Mouse (Mus musculus): ENCODE data around the gene Pmpcb. TPM values are rescaled to one million over a fixed set of nuclear protein-coding genes. Genes with fewer than 3 reads are reported as not detected.
A peak's percentile ranks its signal among the peaks of the same experiment; 100 is the strongest.
"Not testable (repeated sequence)": the region's sequence is repeated elsewhere in the genome, so short reads cannot be mapped to it uniquely, and the experiment has no call there.

Gene Pmpcb
- 101 and 108 TPM in 2 replicates for polyA plus RNA-seq (2014; fragmentation: Nextera tagmentation; extraction: Ambion mirVana)

- ATAC-seq (replicated peaks; ENCODE audit: insufficient number of reproducible peaks, low FRiP score, low TSS enrichment, low read depth) (peak; percentile 50), DNase-seq (ENCODE audit: low spot score) (peak; percentile 95)
- Histone ChIP-seq H3K27me3 (ENCODE audit: control insufficient read depth, insufficient read depth, low read length) (no peaks in the 10 kb centered on the region), H3K4me3 (ENCODE audit: low read depth, low read length) (peak within 1 kb of the TSS; percentile 88), H3K9me3 (replicated peaks; ENCODE audit: control insufficient read depth, low read length) (no peaks in the 10 kb centered on the region), H3K9ac (replicated peaks; ENCODE audit: low read length) (peak within 1 kb of the TSS; percentile 92), H3K4me1 (ENCODE audit: control insufficient read depth, insufficient read depth, low read length) (peaks cover 2% of the 10 kb centered on the region; the same call in 1 of the 2 replicates), H3K4me2 (ENCODE audit: low read depth, low read length) (peak within 1 kb of the TSS; percentile 68), H3K36me3 (replicated peaks; ENCODE audit: control insufficient read depth, insufficient read depth, low read depth, low read length) (peaks cover 2% of the 10 kb centered on the region), H3K27ac (replicated peaks; ENCODE audit: low read depth, low read length) (peak within 1 kb of the TSS; percentile 65; the same call in 1 of the 2 replicates)
- under 1% methylated on average over 42 of the region's 42 CpGs for WGBS
These were observed at the start of gene Pmpcb for GRCm38 (mm10) chr5:21736956-21737585. Pmpcb (plus strand) TSS chr5:21737141.

- Histone ChIP-seq H3K27ac (replicated peaks; ENCODE audit: low read depth, low read length) (no peak overlapping the region), H3K4me3 (ENCODE audit: low read depth, low read length) (no peak overlapping the region), H3K9ac (replicated peaks; ENCODE audit: low read length) (no peak overlapping the region), H3K4me1 (ENCODE audit: control insufficient read depth, insufficient read depth, low read length) (no peaks in the 10 kb centered on the region), H3K9me3 (replicated peaks; ENCODE audit: control insufficient read depth, low read length) (no peaks in the 10 kb centered on the region), H3K36me3 (replicated peaks; ENCODE audit: control insufficient read depth, insufficient read depth, low read depth, low read length) (no peaks in the 10 kb centered on the region), H3K27me3 (ENCODE audit: control insufficient read depth, insufficient read depth, low read length) (no peaks in the 10 kb centered on the region), H3K4me2 (ENCODE audit: low read depth, low read length) (no peak overlapping the region)
- WGBS: 92% methylated on average over 5 of the region's 5 CpGs
- DNase-seq (ENCODE audit: low spot score) (no peak), ATAC-seq (replicated peaks; ENCODE audit: insufficient number of reproducible peaks, low FRiP score, low TSS enrichment, low read depth) (no peak)
These were observed 44.7 kb upstream of the Pmpcb start for GRCm38 (mm10) chr5:21692230-21692629.

GRCm38 (mm10) chr5:21693372-21693870, 43.5 kb upstream of the Pmpcb start:
- no peaks in the 10 kb centered on the region for H3K27me3 ChIP-seq (ENCODE audit: control insufficient read depth, insufficient read depth, low read length)
- DNase-seq (ENCODE audit: low spot score): no peak

GRCm38 (mm10) chr5:21694854-21695490, 42.0 kb upstream of the Pmpcb start:
- H3K4me2 ChIP-seq (ENCODE audit: low read depth, low read length): no peak overlapping the region
- no peak for ATAC-seq (replicated peaks; ENCODE audit: insufficient number of reproducible peaks, low FRiP score, low TSS enrichment, low read depth)
- no peaks in the 10 kb centered on the region for H3K27me3 ChIP-seq (ENCODE audit: control insufficient read depth, insufficient read depth, low read length)
- no peak overlapping the region for H3K27ac ChIP-seq (replicated peaks; ENCODE audit: low read depth, low read length)
- H3K9me3 ChIP-seq (replicated peaks; ENCODE audit: control insufficient read depth, low read length): no peaks in the 10 kb centered on the region
- no peaks in the 10 kb centered on the region for H3K36me3 ChIP-seq (replicated peaks; ENCODE audit: control insufficient read depth, insufficient read depth, low read depth, low read length)
- H3K4me1 ChIP-seq (ENCODE audit: control insufficient read depth, insufficient read depth, low read length): no peaks in the 10 kb centered on the region
- H3K4me3 ChIP-seq (ENCODE audit: low read depth, low read length): no peak overlapping the region
- WGBS: 87% methylated on average over 3 of the region's 3 CpGs
- H3K9ac ChIP-seq (replicated peaks; ENCODE audit: low read length): no peak overlapping the region
- DNase-seq (ENCODE audit: low spot score): no peak

More at GRCm38 (mm10) chr5:21693372-21693870, 43.5 kb upstream of the Pmpcb start:
- 66% methylated on average over 3 of the region's 3 CpGs for WGBS
- Histone ChIP-seq H3K4me2 (ENCODE audit: low read depth, low read length) (no peak overlapping the region), H3K9ac (replicated peaks; ENCODE audit: low read length) (no peak overlapping the region), H3K36me3 (replicated peaks; ENCODE audit: control insufficient read depth, insufficient read depth, low read depth, low read length) (no peaks in the 10 kb centered on the region), H3K4me3 (ENCODE audit: low read depth, low read length) (no peak overlapping the region), H3K9me3 (replicated peaks; ENCODE audit: control insufficient read depth, low read length) (no peaks in the 10 kb centered on the region), H3K27ac (replicated peaks; ENCODE audit: low read depth, low read length) (no peak overlapping the region), H3K4me1 (ENCODE audit: control insufficient read depth, insufficient read depth, low read length) (no peaks in the 10 kb centered on the region)
- ATAC-seq (replicated peaks; ENCODE audit: insufficient number of reproducible peaks, low FRiP score, low TSS enrichment, low read depth): no peak

DNA sequence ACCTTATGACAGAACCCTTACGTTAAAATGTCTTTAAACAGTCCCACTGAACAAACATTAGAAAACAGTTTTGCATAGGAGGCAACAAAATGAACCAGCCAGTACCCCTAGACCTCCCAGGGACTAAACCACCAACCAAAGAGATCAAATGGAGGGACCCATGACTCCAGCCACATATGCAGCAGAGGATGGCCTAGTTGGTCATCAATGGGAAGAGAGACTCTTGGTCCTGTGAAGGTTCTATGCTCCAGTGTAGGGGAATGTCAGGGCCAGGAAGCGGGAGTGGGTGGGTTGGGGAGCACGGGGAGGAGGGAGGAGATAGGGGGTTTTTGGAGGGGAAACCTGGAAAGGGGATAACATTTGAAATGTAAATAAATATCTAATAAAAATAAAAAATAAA, 37.4 kb upstream of the Pmpcb start:
- DNase-seq (ENCODE audit: low spot score); H3K4me1 ChIP-seq (ENCODE audit: control insufficient read depth, insufficient read depth, low read length); H3K27me3 ChIP-seq (ENCODE audit: control insufficient read depth, insufficient read depth, low read length); H3K4me3 ChIP-seq (ENCODE audit: low read depth, low read length); H3K9me3 ChIP-seq (replicated peaks; ENCODE audit: control insufficient read depth, low read length); H3K9ac ChIP-seq (replicated peaks; ENCODE audit: low read length); H3K4me2 ChIP-seq (ENCODE audit: low read depth, low read length); H3K27ac ChIP-seq (replicated peaks; ENCODE audit: low read depth, low read length); H3K36me3 ChIP-seq (replicated peaks; ENCODE audit: control insufficient read depth, insufficient read depth, low read depth, low read length); ATAC-seq (replicated peaks; ENCODE audit: insufficient number of reproducible peaks, low FRiP score, low TSS enrichment, low read depth): not testable (repeated sequence)
- WGBS: 95% methylated on average over 3 of the region's 3 CpGs

DNA sequence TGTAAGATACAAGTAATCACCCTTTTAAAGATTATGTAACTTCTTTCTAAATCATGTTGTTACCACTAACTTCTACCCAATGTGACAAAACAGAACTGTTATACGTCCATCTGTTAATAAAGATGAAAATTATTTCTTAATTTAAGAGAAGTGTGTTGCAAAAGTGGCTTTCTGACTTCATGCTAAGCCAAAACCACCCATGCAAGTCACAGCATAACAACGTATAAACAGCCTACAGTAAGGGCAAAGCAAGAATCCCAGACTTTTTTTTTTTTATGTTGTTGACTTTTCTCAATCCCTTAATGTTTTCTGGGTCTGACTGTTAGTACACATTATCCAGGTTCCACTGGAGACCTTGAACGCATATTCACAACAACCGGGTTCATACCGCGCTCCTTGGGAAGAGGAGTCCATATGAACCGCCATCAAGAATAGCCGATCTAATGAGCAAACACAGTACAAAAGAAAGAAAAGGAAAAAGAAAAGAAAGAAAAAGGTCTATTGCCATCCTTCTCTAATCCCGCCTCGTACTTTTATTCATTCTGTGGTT, 36.6 kb upstream of the Pmpcb start:
- no peak overlapping the region for H3K27ac ChIP-seq (replicated peaks; ENCODE audit: low read depth, low read length)
- 18% methylated on average over 10 of the region's 10 CpGs for WGBS
- H3K4me3 ChIP-seq (ENCODE audit: low read depth, low read length): peak overlapping the region; percentile 68
- H3K9me3 ChIP-seq (replicated peaks; ENCODE audit: control insufficient read depth, low read length): no peaks in the 10 kb centered on the region
- H3K4me1 ChIP-seq (ENCODE audit: control insufficient read depth, insufficient read depth, low read length): no peaks in the 10 kb centered on the region
- no peak for ATAC-seq (replicated peaks; ENCODE audit: insufficient number of reproducible peaks, low FRiP score, low TSS enrichment, low read depth)
- H3K27me3 ChIP-seq (ENCODE audit: control insufficient read depth, insufficient read depth, low read length): no peaks in the 10 kb centered on the region
- no peak overlapping the region for H3K9ac ChIP-seq (replicated peaks; ENCODE audit: low read length)
- no peak for DNase-seq (ENCODE audit: low spot score)
- H3K4me2 ChIP-seq (ENCODE audit: low read depth, low read length): peak overlapping the region; percentile 67
- no peaks in the 10 kb centered on the region for H3K36me3 ChIP-seq (replicated peaks; ENCODE audit: control insufficient read depth, insufficient read depth, low read depth, low read length)

GRCm38 (mm10) chr5:21700934-21701333, 36.0 kb upstream of the Pmpcb start:
- H3K4me1 ChIP-seq (ENCODE audit: control insufficient read depth, insufficient read depth, low read length): no peaks in the 10 kb centered on the region
- 0% methylated on average over 22 of the region's 22 CpGs for WGBS
- H3K4me2 ChIP-seq (ENCODE audit: low read depth, low read length): peak overlapping the region; percentile 67
- DNase-seq (ENCODE audit: low spot score) (no peak), ATAC-seq (replicated peaks; ENCODE audit: insufficient number of reproducible peaks, low FRiP score, low TSS enrichment, low read depth) (peak; percentile 72)
- no peaks in the 10 kb centered on the region for H3K36me3 ChIP-seq (replicated peaks; ENCODE audit: control insufficient read depth, insufficient read depth, low read depth, low read length)
- H3K9me3 ChIP-seq (replicated peaks; ENCODE audit: control insufficient read depth, low read length): no peaks in the 10 kb centered on the region
- no peak overlapping the region for H3K27ac ChIP-seq (replicated peaks; ENCODE audit: low read depth, low read length)
- no peaks in the 10 kb centered on the region for H3K27me3 ChIP-seq (ENCODE audit: control insufficient read depth, insufficient read depth, low read length)
- peak overlapping the region; percentile 68 for H3K4me3 ChIP-seq (ENCODE audit: low read depth, low read length)
- H3K9ac ChIP-seq (replicated peaks; ENCODE audit: low read length): peak overlapping the region; percentile 51
